Mouse (Mus musculus) midbrain, postnatal 0 days (tissue): ENCODE results near the gene Gm44502. TPM values are rescaled to one million over a fixed set of nuclear protein-coding genes. Genes with fewer than 3 reads are reported as not detected.

Source experiments
- ATAC-seq: fragments of 200-750 bp; cut with Nextera tagmentation; 2 replicates; pipeline ENCODE4 v1.8.0; 2017; ENCODE audit warnings: moderate number of reproducible peaks, mild to moderate bottlenecking, moderate TSS enrichment, moderate library complexity; ENCODE audit not compliant: low FRiP score
- DNase-seq: peaks from one replicate; pipeline ENCODE4 v3.0.0-alpha.2; 2015; ENCODE audit warnings: low spot score
- H3K27ac ChIP-seq: fragments of 300-500 bp; sonication (generic); 2 replicates; pipeline ENCODE4 v1.5.1; 2014; ENCODE audit warnings: low read depth, mild to moderate bottlenecking, low read length, mixed read lengths
- H3K27me3 ChIP-seq: fragments of 300-500 bp; sonication (generic); 2 replicates; pipeline ENCODE4 v1.6.1; 2014; ENCODE audit warnings: low read length, control low read depth, mixed read lengths; ENCODE audit not compliant: insufficient read depth
- H3K36me3 ChIP-seq: fragments of 300-500 bp; sonication (generic); 2 replicates; pipeline ENCODE4 v1.6.1; 2014; ENCODE audit warnings: low read length, control low read depth, mixed read lengths; ENCODE audit not compliant: insufficient read depth
- H3K4me1 ChIP-seq: fragments of 300-500 bp; sonication (generic); 2 replicates; pipeline ENCODE4 v1.6.1; 2014; ENCODE audit warnings: mild to moderate bottlenecking, control low read depth, antibody characterized with exemption, low read length, mixed read lengths; ENCODE audit not compliant: insufficient read depth
- H3K4me2 ChIP-seq: fragments of 300-500 bp; sonication (generic); 2 replicates; pipeline ENCODE4 v1.6.1; 2014; ENCODE audit warnings: low read depth, mild to moderate bottlenecking, low read length, mixed read lengths; ENCODE audit not compliant: poor library complexity, severe bottlenecking
- H3K4me3 ChIP-seq: fragments of 300-500 bp; sonication (generic); 2 replicates; pipeline ENCODE4 v1.5.1; 2014; ENCODE audit warnings: low read depth, mild to moderate bottlenecking, low read length, moderate library complexity
- H3K9ac ChIP-seq: fragments of 300-500 bp; sonication (generic); replicated peaks from 2 replicates; pipeline ENCODE4 v1.6.1; 2014; ENCODE audit warnings: mild to moderate bottlenecking, low read length, moderate library complexity, mixed read lengths; ENCODE audit not compliant: poor library complexity, severe bottlenecking
- H3K9me3 ChIP-seq: fragments of 300-500 bp; sonication (generic); 2 replicates; pipeline ENCODE4 v1.6.1; 2016; ENCODE audit warnings: low read length, control low read depth
- CTCF ChIP-seq: IDR thresholded peaks from 2 replicates; pipeline ENCODE4 v1.5.1; 2016; ENCODE audit warnings: antibody characterized with exemption, mild to moderate bottlenecking
- WGBS: fragments of 180-500 bp; shearing (Covaris S2); extraction: QIAGEN DNeasy Blood & Tissue Kit; methylation state at CpG from one replicate; pipeline ENCODE4 v1.1.7; 2014; 5-methylcytosine and 5-hydroxymethylcytosine counted together
- polyA plus RNA-seq: library from polyadenylated mRNA; unstranded; fragments of >200 nt; fragmentation: Nextera tagmentation; extraction: Ambion mirVana; gene quantifications from 2 replicates; pipeline ENCODE4 v1.2.1, GENCODE M21; 2015
- total RNA-seq: library from RNA; depleted of rRNA; stranded (reverse); fragments of >200 nt; gene quantifications from 2 replicates; pipeline ENCODE4 v1.2.3, GENCODE M21; 2014

Gene Gm44502
- total and polyA plus RNA-seq, 2 experiments from 2014 or later, result 0.93 TPM; not detected in 1

DNA sequence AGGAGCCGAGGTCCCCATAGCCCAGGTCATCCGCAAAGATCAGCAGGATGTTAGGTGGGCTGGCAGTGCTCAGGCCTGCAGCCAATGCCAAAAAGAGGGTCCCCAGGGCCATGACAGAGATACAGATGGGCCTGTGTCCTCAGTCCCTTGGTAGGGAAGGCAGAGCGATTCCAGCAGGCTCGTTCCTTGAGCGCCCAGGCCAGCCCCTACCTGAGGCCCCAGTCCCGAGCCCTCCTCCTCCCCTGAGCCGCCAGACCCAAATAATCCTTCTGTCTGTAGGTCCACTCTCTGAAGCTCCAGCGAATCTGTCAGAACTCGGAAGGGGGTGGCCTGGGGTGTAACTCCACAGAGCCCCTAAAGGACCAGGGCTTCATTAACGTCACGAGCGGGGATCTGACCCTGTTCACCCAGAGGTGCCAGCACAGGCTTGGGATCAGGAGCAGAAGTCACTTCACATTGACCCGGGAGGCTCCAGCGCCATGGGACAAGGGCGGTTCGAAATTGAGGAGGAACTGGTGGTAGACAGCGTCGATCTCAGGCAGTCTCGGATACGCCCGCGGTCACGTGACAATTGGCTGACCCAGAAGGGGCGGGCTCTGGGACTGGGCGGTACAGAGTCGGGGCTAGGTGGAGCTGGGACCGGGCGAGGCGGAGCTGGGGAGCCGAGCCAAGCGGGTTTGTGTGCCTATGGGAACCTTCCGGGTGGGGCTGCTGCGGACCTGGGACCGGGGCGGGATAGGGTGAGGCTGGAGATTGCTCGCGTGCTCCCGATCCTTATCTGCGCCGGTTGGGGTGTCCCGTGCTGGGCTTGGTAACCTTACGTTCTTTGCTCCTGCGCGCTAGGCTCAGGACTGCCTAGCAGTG lies 46.3 kb upstream of the Gm44502 start:
- Histone ChIP-seq H3K9ac (peak overlapping the region; percentile 65), H3K4me3 (peak overlapping the region; percentile 47), H3K9me3 (no peaks in the 10 kb centered on the region), H3K27ac (peak overlapping the region; percentile 81), H3K27me3 (no peaks in the 10 kb centered on the region), H3K36me3 (0 out of 2 replicates have a peak, but pooled peaks cover 3% of the 10 kb centered on the region), H3K4me1 (peaks cover 14% of the 10 kb centered on the region), H3K4me2 (peak overlapping the region; percentile 69)
- WGBS, result 8% methylated on average over 44 of the region's 44 CpGs
- DNase-seq (peak; percentile 91), ATAC-seq (peak; percentile 95)
- 0 out of 2 replicates have a peak, but pooled peaks have one; percentile 9 for TF ChIP-seq CTCF

DNA sequence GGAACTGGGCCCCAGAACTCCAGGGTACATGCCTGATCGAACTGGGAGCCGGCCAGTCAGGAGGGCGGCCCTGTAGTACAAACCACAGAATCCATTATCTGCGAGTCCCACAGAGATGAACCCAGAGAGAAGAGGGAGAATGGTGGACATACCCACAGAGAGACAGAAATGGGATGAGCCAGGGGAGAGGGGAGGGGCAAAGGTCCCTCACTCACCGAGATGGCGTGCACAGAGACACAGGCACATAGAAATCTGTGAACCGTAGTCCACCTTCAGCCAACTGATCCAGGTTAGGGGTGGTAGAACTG lies 45.8 kb upstream of the Gm44502 start:
- ATAC-seq (no peak), DNase-seq (no peak)
- peaks cover 14% of the 10 kb centered on the region for H3K4me1 ChIP-seq
- H3K9ac ChIP-seq, result peak overlapping the region; percentile 65
- WGBS, result 96% methylated on average over 7 of the region's 7 CpGs
- H3K27ac ChIP-seq, result no peak overlapping the region
- H3K36me3 ChIP-seq, result 0 out of 2 replicates have a peak, but pooled peaks cover 3% of the 10 kb centered on the region
- no peak for TF ChIP-seq CTCF
- H3K27me3 ChIP-seq, result no peaks in the 10 kb centered on the region
- no peaks in the 10 kb centered on the region for H3K9me3 ChIP-seq
- H3K4me2 ChIP-seq, result peak overlapping the region; percentile 69
- H3K4me3 ChIP-seq, result peak overlapping the region; percentile 47; the same call in 1 of the 2 replicates

DNA sequence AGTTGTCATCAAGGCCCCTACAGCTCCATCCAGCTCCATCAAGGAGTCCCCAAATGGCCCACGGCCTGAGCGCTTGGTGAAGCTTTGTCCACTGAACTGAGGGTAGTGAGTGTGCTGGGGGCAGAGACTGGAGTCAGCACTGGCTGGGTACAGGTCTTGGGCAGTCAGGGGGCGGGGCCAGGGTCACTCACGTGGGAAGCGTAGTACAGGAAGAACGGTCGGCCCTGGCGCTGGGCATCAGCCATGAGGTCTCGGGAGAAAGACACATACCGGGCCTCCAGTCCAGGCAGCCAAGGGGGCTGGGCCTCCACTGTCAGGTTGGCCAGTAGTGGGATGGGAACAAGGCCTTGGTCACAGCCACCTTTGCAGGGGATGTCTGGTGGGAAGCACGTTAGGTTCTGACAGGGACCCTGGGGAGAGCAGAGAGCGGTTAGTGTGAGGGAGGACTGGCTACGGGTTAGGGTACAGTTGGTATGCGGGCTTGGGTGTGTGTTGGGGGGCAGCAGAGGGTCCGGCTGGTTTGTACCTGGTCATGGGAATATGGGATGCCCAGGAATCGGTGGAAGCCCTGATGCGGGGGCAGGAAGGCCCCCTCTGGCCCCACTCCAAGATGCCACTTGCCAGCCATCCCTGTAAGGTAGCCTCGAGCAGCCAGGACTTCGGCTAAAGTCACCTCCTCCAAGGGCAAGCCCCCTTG lies 45.2 kb upstream of the Gm44502 start:
- no peak for DNase-seq

GRCm38 (mm10) chr15:89473921-89474320 lies 44.4 kb upstream of the Gm44502 start:
- TF ChIP-seq CTCF, result no peak
- ATAC-seq (no peak), DNase-seq (no peak)
- no peak overlapping the region for H3K27ac ChIP-seq
- H3K27me3 ChIP-seq, result no peaks in the 10 kb centered on the region
- H3K9me3 ChIP-seq, result no peaks in the 10 kb centered on the region
- WGBS, result 96% methylated on average over 8 of the region's 8 CpGs
- H3K36me3 ChIP-seq, result 0 out of 2 replicates have a peak, but pooled peaks cover 3% of the 10 kb centered on the region
- H3K4me2 ChIP-seq, result no peak overlapping the region
- no peak overlapping the region for H3K4me3 ChIP-seq
- H3K9ac ChIP-seq, result no peak overlapping the region
- H3K4me1 ChIP-seq, result peaks cover 14% of the 10 kb centered on the region

More for the DNA sequence above, 45.2 kb upstream of the Gm44502 start:
- no peak for TF ChIP-seq CTCF
- Histone ChIP-seq H3K27ac (no peak overlapping the region), H3K4me1 (peaks cover 14% of the 10 kb centered on the region), H3K36me3 (0 out of 2 replicates have a peak, but pooled peaks cover 3% of the 10 kb centered on the region), H3K4me2 (peak overlapping the region; percentile 69; the same call in 1 of the 2 replicates), H3K27me3 (no peaks in the 10 kb centered on the region), H3K4me3 (no peak overlapping the region), H3K9me3 (no peaks in the 10 kb centered on the region), H3K9ac (no peak overlapping the region)
- ATAC-seq, result no peak
- 90% methylated on average over 19 of the region's 19 CpGs for WGBS

- WGBS, result 80% methylated on average over 9 of the region's 9 CpGs
- Histone ChIP-seq H3K27ac (no peak overlapping the region), H3K36me3 (0 out of 2 replicates have a peak, but pooled peaks cover 3% of the 10 kb centered on the region), H3K9ac (no peak overlapping the region), H3K4me2 (no peak overlapping the region), H3K27me3 (no peaks in the 10 kb centered on the region), H3K9me3 (no peaks in the 10 kb centered on the region), H3K4me3 (no peak overlapping the region), H3K4me1 (peaks cover 14% of the 10 kb centered on the region)
- ATAC-seq (no peak), DNase-seq (no peak)
- no peak for TF ChIP-seq CTCF
These were observed 43.9 kb upstream of the Gm44502 start for GRCm38 (mm10) chr15:89473370-89473769.

GRCm38 (mm10) chr15:89471476-89471875 lies 42.0 kb upstream of the Gm44502 start:
- Histone ChIP-seq H3K27me3 (no peaks in the 10 kb centered on the region), H3K27ac (no peak overlapping the region), H3K9me3 (no peaks in the 10 kb centered on the region), H3K4me1 (peaks cover 11% of the 10 kb centered on the region), H3K4me2 (no peak overlapping the region), H3K36me3 (0 out of 2 replicates have a peak, but pooled peaks cover 3% of the 10 kb centered on the region), H3K9ac (no peak overlapping the region), H3K4me3 (no peak overlapping the region)
- WGBS, result 82% methylated on average over 4 of the region's 4 CpGs
- ATAC-seq, result no peak
- TF ChIP-seq CTCF, result no peak
- DNase-seq, result no peak
